Mouse (Mus musculus): ENCODE data around the gene Tmcc1. TPM values are rescaled to one million over a fixed set of nuclear protein-coding genes. Genes with fewer than 3 reads are reported as not detected.

Tmcc1 gene
- polyA plus RNA-seq, 1 experiment from 2014 or later, result 11.1 TPM

GRCm38 (mm10) chr6:116107471-116108358 lies 85.6 kb downstream of the Tmcc1 start:
- WGBS, result 2% methylated on average over 29 of the region's 29 CpGs
- H3K4me3 ChIP-seq (ENCODE audit: low read depth, low read length), result peak overlapping the region; percentile 43
- H3K27ac ChIP-seq (replicated peaks; ENCODE audit: low read depth, low read length), result 0 out of 2 replicates have a peak overlapping the region, but pooled peaks have one; percentile 16
- peak overlapping the region; percentile 69 for H3K4me2 ChIP-seq (ENCODE audit: low read depth, low read length)
- peak; percentile 96 for ATAC-seq (ENCODE audit: low read depth)
- DNase-seq (ENCODE audit: low spot score), result peak; percentile 89
- H3K9me3 ChIP-seq (ENCODE audit: control insufficient read depth, low read length), result no peaks in the 10 kb centered on the region
- H3K4me1 ChIP-seq (ENCODE audit: control insufficient read depth, insufficient read depth, low read length), result no peaks in the 10 kb centered on the region
- H3K9ac ChIP-seq (ENCODE audit: low read depth, low read length), result peak overlapping the region; percentile 64
- no peaks in the 10 kb centered on the region for H3K27me3 ChIP-seq (replicated peaks; ENCODE audit: control insufficient read depth, insufficient read depth, low read length)
- no peaks in the 10 kb centered on the region for H3K36me3 ChIP-seq (ENCODE audit: control insufficient read depth, insufficient read depth, low read length)

DNA sequence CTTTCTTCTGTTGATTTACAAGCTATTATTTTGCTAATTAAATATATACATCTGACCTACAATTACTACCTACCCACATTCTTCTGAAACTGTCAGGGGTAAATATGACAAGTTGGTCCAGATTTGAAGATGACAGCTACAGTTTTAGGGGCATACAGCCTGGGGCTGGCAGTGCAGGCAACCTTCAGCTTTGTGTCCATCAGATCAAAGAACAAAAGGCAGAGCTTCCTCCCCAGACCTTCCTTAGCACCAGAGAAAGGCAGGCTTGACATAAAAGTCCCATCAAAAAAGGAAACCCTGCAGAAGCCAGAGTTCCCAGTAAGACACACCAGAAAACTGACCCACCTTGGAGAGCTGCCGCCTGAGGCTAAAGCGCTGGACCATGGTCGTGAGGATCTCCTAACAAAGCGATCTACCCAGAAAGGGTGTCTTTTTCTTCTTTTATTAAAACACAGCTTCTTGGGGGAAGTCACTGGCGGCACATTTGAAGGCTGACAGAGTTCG lies 86.3 kb downstream of the Tmcc1 start:
- no peak for ATAC-seq (ENCODE audit: low read depth)
- no peaks in the 10 kb centered on the region for H3K9me3 ChIP-seq (ENCODE audit: control insufficient read depth, low read length)
- H3K36me3 ChIP-seq (ENCODE audit: control insufficient read depth, insufficient read depth, low read length), result no peaks in the 10 kb centered on the region
- DNase-seq (ENCODE audit: low spot score), result no peak
- no peaks in the 10 kb centered on the region for H3K4me1 ChIP-seq (ENCODE audit: control insufficient read depth, insufficient read depth, low read length)
- peak overlapping the region; percentile 43 for H3K4me3 ChIP-seq (ENCODE audit: low read depth, low read length)
- no peaks in the 10 kb centered on the region for H3K27me3 ChIP-seq (replicated peaks; ENCODE audit: control insufficient read depth, insufficient read depth, low read length)
- peak overlapping the region; percentile 69 for H3K4me2 ChIP-seq (ENCODE audit: low read depth, low read length)
- H3K9ac ChIP-seq (ENCODE audit: low read depth, low read length), result peak overlapping the region; percentile 64
- 0 out of 2 replicates have a peak overlapping the region, but pooled peaks have one; percentile 13 for H3K27ac ChIP-seq (replicated peaks; ENCODE audit: low read depth, low read length)
- WGBS, result 6% methylated on average over 6 of the region's 6 CpGs

- ATAC-seq (ENCODE audit: low read depth), result no peak
- no peak for DNase-seq (ENCODE audit: low spot score)
- H3K9me3 ChIP-seq (ENCODE audit: control insufficient read depth, low read length), result 0 out of 2 replicates have a peak, but pooled peaks cover 3% of the 10 kb centered on the region
- H3K9ac ChIP-seq (ENCODE audit: low read depth, low read length), result no peak overlapping the region
- no peaks in the 10 kb centered on the region for H3K4me1 ChIP-seq (ENCODE audit: control insufficient read depth, insufficient read depth, low read length)
- no peaks in the 10 kb centered on the region for H3K27me3 ChIP-seq (replicated peaks; ENCODE audit: control insufficient read depth, insufficient read depth, low read length)
- WGBS, result 95% methylated on average over 2 of the region's 2 CpGs
- H3K36me3 ChIP-seq (ENCODE audit: control insufficient read depth, insufficient read depth, low read length), result 0 out of 2 replicates have a peak, but pooled peaks cover 3% of the 10 kb centered on the region
- H3K27ac ChIP-seq (replicated peaks; ENCODE audit: low read depth, low read length), result no peak overlapping the region
- no peak overlapping the region for H3K4me3 ChIP-seq (ENCODE audit: low read depth, low read length)
- no peak overlapping the region for H3K4me2 ChIP-seq (ENCODE audit: low read depth, low read length)
Observed at GRCm38 (mm10) chr6:116097579-116097978, 95.7 kb downstream of the Tmcc1 start.

DNA sequence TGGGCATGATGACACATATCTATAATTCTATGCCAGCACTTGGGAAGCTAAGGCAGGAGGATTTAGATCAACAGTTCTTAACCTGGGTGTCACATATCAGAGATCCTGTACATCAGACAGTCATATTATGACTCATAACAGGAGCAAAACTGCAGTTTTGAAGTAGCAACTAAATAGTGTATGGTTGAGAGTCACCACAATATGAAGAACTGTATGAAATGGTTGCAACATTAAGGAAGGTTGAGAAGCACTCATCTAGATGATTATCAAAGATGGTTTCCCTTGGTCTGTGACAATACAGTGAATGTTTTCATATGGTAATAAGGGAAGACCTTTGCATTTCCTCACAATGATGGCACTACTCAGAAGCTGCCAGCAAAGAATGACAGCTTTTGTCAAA lies 103.9 kb downstream of the Tmcc1 start:
- H3K4me1 ChIP-seq (ENCODE audit: control insufficient read depth, insufficient read depth, low read length), result no peaks in the 10 kb centered on the region
- no peak overlapping the region for H3K27ac ChIP-seq (replicated peaks; ENCODE audit: low read depth, low read length)
- no peak for DNase-seq (ENCODE audit: low spot score)
- H3K27me3 ChIP-seq (replicated peaks; ENCODE audit: control insufficient read depth, insufficient read depth, low read length), result no peaks in the 10 kb centered on the region
- no peak overlapping the region for H3K4me3 ChIP-seq (ENCODE audit: low read depth, low read length)
- H3K36me3 ChIP-seq (ENCODE audit: control insufficient read depth, insufficient read depth, low read length), result no peaks in the 10 kb centered on the region
- no peak overlapping the region for H3K4me2 ChIP-seq (ENCODE audit: low read depth, low read length)
- no peaks in the 10 kb centered on the region for H3K9me3 ChIP-seq (ENCODE audit: control insufficient read depth, low read length)
- no peak overlapping the region for H3K9ac ChIP-seq (ENCODE audit: low read depth, low read length)
- ATAC-seq (ENCODE audit: low read depth), result no peak

- WGBS, result 94% methylated on average over 1 of the region's 1 CpGs
- H3K4me1 ChIP-seq (ENCODE audit: control insufficient read depth, insufficient read depth, low read length), result no peaks in the 10 kb centered on the region
- no peaks in the 10 kb centered on the region for H3K9me3 ChIP-seq (ENCODE audit: control insufficient read depth, low read length)
- no peaks in the 10 kb centered on the region for H3K36me3 ChIP-seq (ENCODE audit: control insufficient read depth, insufficient read depth, low read length)
- ATAC-seq (ENCODE audit: low read depth) (no peak), DNase-seq (ENCODE audit: low spot score) (no peak)
- no peaks in the 10 kb centered on the region for H3K27me3 ChIP-seq (replicated peaks; ENCODE audit: control insufficient read depth, insufficient read depth, low read length)
- no peak overlapping the region for H3K27ac ChIP-seq (replicated peaks; ENCODE audit: low read depth, low read length)
- H3K9ac ChIP-seq (ENCODE audit: low read depth, low read length), result no peak overlapping the region
- no peak overlapping the region for H3K4me3 ChIP-seq (ENCODE audit: low read depth, low read length)
- no peak overlapping the region for H3K4me2 ChIP-seq (ENCODE audit: low read depth, low read length)
Observed at GRCm38 (mm10) chr6:116086036-116086435, 107.2 kb downstream of the Tmcc1 start.

- no peaks in the 10 kb centered on the region for H3K27me3 ChIP-seq (replicated peaks; ENCODE audit: control insufficient read depth, insufficient read depth, low read length)
- H3K4me2 ChIP-seq (ENCODE audit: low read depth, low read length), result no peak overlapping the region
- H3K9me3 ChIP-seq (ENCODE audit: control insufficient read depth, low read length), result no peaks in the 10 kb centered on the region
- no peaks in the 10 kb centered on the region for H3K36me3 ChIP-seq (ENCODE audit: control insufficient read depth, insufficient read depth, low read length)
- no peak overlapping the region for H3K27ac ChIP-seq (replicated peaks; ENCODE audit: low read depth, low read length)
- 43% methylated on average over 1 of the region's 1 CpGs for WGBS
- H3K9ac ChIP-seq (ENCODE audit: low read depth, low read length), result no peak overlapping the region
- no peak overlapping the region for H3K4me3 ChIP-seq (ENCODE audit: low read depth, low read length)
- no peak for DNase-seq (ENCODE audit: low spot score)
- no peak for ATAC-seq (ENCODE audit: low read depth)
- H3K4me1 ChIP-seq (ENCODE audit: control insufficient read depth, insufficient read depth, low read length), result no peaks in the 10 kb centered on the region
Observed at GRCm38 (mm10) chr6:116082239-116082638, 111.0 kb downstream of the Tmcc1 start.

GRCm38 (mm10) chr6:116081375-116081774 lies 111.9 kb downstream of the Tmcc1 start:
- H3K4me3 ChIP-seq (ENCODE audit: low read depth, low read length), result no peak overlapping the region
- H3K4me2 ChIP-seq (ENCODE audit: low read depth, low read length), result no peak overlapping the region
- H3K27me3 ChIP-seq (replicated peaks; ENCODE audit: control insufficient read depth, insufficient read depth, low read length), result no peaks in the 10 kb centered on the region
- no peaks in the 10 kb centered on the region for H3K9me3 ChIP-seq (ENCODE audit: control insufficient read depth, low read length)
- no peak overlapping the region for H3K9ac ChIP-seq (ENCODE audit: low read depth, low read length)
- H3K27ac ChIP-seq (replicated peaks; ENCODE audit: low read depth, low read length), result no peak overlapping the region
- no peaks in the 10 kb centered on the region for H3K4me1 ChIP-seq (ENCODE audit: control insufficient read depth, insufficient read depth, low read length)
- ATAC-seq (ENCODE audit: low read depth) (no peak), DNase-seq (ENCODE audit: low spot score) (no peak)
- H3K36me3 ChIP-seq (ENCODE audit: control insufficient read depth, insufficient read depth, low read length), result no peaks in the 10 kb centered on the region
- WGBS, result 62% methylated on average over 2 of the region's 2 CpGs

DNA sequence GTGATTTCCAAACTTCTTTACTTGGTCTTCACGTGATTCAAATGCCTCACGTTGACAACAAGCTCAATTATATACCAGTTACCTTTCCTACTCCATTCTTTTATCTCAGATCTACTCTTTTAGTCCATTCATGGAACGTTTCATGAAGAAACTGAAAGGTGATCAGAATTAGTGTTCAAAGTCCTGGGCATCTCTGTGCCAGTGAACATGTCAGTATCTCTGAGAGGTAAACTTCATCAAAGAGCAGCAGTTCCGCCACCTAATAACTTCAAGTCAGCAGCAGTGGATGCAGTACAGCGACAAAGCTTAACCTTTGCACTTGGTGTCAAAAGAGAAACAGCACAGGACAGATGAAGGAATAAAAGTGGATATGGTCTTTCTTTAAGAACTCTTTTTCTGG lies 112.5 kb downstream of the Tmcc1 start:
- Histone ChIP-seq H3K4me2 (ENCODE audit: low read depth, low read length) (no peak overlapping the region), H3K4me3 (ENCODE audit: low read depth, low read length) (no peak overlapping the region), H3K4me1 (ENCODE audit: control insufficient read depth, insufficient read depth, low read length) (no peaks in the 10 kb centered on the region), H3K9me3 (ENCODE audit: control insufficient read depth, low read length) (no peaks in the 10 kb centered on the region), H3K27me3 (replicated peaks; ENCODE audit: control insufficient read depth, insufficient read depth, low read length) (no peaks in the 10 kb centered on the region), H3K9ac (ENCODE audit: low read depth, low read length) (no peak overlapping the region), H3K36me3 (ENCODE audit: control insufficient read depth, insufficient read depth, low read length) (no peaks in the 10 kb centered on the region), H3K27ac (replicated peaks; ENCODE audit: low read depth, low read length) (no peak overlapping the region)
- 76% methylated on average over 5 of the region's 5 CpGs for WGBS
- ATAC-seq (ENCODE audit: low read depth) (no peak), DNase-seq (ENCODE audit: low spot score) (no peak)

All from embryonic facial prominence, embryonic 14.5 days (tissue).